Mouse (Mus musculus) MEL-GATA-1-ER (cell line): ENCODE measurements around the gene Lcat.

Source experiments
- DNase-seq: peaks from one replicate; pipeline ENCODE4 v3.0.0-alpha.2; 2012; ENCODE audit warnings: low read depth; ENCODE audit errors: extremely low read depth

The Lcat gene

DNA sequence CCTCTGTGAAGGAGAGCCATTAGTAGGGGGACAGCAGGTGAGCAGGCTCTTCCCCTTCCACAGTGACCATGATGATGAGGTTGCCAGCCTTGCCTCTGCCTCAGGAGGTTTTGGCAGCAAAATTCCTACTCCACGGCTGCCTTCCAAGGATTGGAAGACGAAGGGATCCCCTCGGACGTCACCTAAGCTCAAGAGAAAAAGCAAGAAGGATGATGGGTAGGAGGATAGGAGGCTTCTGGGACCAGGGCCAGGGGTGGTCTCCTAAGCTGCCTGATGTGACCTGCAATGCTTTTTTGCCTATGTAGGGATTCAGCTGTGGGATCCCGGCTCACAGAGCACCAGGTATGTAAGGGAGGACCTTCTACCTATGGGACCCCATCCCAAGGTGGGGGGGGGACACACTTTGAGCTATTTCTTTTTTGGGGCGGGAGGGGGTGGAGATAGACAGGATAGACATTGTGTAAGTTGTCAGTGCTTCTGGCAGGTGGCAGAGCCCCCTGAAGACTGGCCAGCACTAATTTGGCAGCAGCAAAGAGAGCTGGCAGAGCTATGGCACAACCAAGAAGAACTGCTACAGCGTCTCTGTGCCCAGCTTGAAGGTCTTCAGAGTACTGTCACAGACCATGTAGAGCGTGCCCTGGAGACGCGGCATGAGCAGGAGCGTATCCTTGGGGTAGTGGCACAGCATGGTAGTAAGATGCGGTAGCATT, 53.3 kb downstream of the Lcat start:
- DNase-seq = no peak
